Mouse (Mus musculus) frontal cortex, postnatal 10 days (tissue): ENCODE measurements around the gene Asic1.

Experiments
- DNase-seq, 2 experiments: peaks; one replicate each; pipeline ENCODE4 v3.0.0; 2022; ENCODE audit warnings: low spot score in 2 of 2, mixed read lengths in 1 of 2

The Asic1 gene

GRCm38 (mm10) chr15:99670154-99670821 is at the start of gene Asic1:
Gene Asic1, plus strand, starts transcription at chr15:99670368.
- DNase-seq = peak; percentile 63 to 70

DNA sequence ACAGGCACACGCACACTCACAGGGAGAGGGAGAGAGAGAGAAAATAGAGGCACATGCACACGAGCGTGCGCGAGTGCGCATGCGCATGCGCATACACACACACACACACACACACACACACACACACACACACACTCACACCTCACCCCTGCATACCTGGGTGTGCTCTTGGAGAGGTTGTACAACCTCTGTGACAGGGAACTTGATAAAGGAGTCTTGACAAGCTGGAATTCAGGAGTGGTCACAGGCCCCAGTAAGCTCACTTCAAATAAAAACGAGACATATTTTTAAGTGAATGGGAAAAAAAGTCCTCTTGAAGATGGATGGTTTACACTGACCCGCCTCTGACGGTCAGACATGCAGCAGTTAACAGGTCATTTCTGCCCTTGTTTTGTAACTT is 48.1 kb upstream of the Asic1 start:
- DNase-seq = no peak

DNA sequence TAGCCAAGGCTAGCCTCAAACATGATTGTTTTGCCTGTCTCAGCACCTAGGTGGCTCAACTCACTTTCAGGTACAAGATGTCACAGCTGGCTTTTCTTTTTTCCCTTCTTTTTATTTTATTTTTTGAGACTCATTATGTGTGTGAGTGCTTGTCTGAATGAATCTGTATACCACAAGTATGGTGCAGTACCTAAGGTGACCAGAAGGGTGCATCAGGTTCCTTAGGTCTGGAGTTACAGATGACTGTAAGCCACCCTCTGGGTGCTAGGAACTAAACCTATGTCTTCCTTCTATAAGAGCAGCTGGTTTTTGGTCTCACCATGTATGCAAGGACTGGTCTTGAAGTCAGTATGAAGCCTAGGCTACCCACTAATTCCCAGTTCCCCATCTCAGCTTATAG is 38.5 kb upstream of the Asic1 start:
- no peak for DNase-seq

DNA sequence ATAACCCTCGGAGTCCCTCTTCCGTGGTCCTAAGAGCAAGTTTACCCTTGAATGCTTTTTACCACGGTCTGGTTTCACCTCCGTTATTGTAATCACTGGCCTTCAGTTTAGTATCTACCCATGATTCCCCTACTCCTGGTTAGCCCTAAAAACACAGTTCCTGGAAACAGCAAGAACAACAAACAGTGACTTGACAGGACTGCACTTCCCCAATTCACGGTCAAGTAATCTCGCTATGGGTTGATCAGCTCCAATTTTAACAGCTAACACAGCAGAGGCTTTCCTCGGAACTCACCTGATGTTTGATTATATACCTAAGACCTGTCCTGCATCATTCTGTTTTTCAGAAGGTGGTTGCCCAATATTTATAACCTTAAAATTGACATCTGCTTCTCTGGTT is 35.5 kb upstream of the Asic1 start:
- no peak for DNase-seq

GRCm38 (mm10) chr15:99637405-99638123 is 32.6 kb upstream of the Asic1 start:
- no peak for DNase-seq

DNA sequence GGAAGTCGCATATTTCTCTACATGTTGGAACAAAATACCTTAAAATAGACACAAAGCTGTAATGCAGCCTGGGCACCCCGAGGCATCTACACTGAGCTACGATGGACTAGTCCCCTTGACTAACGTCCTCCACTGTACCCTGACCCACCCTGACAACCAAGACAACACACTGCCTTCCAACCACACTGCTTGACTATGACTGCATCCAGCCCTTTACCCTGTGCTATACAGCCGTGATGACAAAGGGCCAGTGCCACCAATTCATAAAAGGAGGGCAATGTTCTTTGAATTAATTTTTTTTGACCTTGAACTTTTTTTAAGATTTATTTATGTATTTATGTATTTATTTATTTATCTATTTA is 32.1 kb upstream of the Asic1 start:
- DNase-seq = no peak

GRCm38 (mm10) chr15:99642622-99643021 is 27.5 kb upstream of the Asic1 start:
- no peak for DNase-seq

DNA sequence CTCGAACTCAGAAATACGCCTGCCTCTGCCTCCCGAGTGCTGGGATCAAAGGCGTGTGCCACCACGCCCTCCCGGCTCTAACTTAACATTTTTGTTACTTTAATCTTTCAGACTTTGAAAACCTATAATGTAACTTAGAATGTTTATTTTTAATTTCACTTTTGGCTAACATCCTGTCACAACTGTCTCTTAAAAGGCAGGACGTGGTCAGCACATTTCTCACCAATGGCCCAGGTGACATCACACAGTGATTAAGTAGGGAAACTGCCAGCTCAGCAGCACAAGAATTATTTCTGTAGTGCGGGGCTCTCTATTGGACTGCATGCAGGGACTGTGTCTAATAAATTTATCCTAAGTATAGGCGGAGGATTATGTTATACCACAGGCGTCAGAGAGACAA is 26.3 kb upstream of the Asic1 start:
- no peak for DNase-seq

DNA sequence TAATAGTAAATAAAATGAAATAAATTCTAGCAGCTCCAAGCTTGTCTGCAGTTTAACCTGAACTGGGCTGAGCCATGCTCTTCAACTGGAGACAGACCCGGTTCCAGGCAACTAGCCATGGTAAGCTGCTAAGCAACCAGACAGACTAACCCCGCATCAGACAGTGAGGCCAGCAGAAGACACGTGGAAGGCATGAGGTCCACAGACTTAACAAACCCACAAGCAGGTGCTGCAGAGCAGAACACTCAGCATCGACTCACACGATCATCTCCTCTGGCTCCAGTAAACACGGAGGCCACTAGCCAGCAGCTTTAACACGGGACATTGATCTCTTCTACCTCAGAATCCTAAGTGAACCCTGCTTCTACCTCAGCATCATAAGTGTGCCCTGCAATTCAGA is 25.4 kb upstream of the Asic1 start:
- no peak for DNase-seq

- no peak for DNase-seq
These were observed 21.8 kb upstream of the Asic1 start for GRCm38 (mm10) chr15:99648326-99648725.

DNA sequence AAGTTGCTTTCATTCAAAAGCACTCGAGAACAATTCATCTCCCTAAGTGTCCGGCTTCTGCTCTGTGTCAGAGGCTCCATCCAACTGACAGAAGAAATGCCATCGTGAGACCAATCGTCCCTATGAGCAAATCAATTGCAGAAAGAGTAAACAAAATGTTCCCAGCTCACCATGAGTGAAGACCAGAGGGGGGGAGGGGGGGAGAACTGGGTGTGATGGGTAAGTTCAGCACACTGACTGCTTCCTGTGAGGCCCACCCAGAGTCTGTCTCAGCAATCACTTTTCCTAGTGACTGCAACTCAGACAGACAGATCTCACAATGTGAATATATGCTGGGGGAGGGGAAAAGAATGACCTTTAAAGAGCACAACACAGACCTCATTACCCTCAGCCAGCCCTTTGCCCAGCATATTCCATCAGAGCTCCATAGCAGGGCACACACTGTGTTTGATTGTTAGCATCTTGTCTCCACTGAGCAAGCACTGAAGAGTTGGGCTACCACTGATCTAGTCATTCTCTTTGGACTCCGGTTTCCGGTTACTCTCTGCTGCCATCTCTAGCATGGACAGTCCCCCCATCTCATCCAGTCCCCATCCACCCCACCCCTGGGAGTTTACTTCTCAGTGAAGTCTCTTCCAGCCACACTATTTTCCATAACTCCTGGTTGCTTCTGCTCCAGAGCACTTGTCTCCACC is 21.0 kb upstream of the Asic1 start:
- DNase-seq = no peak

DNA sequence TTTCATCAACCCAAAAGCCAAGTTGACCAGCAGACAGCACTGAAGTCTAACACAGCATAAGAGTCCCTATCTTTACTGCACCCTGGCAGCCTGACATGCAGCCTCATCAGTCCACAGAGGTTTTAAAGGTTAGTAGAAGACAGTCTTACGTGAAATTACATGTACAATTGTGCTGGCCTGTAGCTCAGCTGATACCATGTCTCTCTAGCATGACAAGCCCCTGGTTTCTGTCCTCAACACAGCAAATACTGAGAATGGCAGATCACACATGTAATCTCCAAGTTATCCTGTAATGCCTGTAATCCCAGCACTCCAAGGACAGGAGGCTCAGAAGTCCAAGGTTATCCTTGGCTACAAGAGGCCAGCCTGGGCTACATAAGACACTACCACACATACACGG is 19.9 kb upstream of the Asic1 start:
- no peak for DNase-seq

- DNase-seq = peak; percentile 94 to 95
These were observed 18.9 kb upstream of the Asic1 start, which contains the start of gene Racgap1 for GRCm38 (mm10) chr15:99651163-99651872. Gene Racgap1, minus strand, starts transcription at chr15:99651656.

DNA sequence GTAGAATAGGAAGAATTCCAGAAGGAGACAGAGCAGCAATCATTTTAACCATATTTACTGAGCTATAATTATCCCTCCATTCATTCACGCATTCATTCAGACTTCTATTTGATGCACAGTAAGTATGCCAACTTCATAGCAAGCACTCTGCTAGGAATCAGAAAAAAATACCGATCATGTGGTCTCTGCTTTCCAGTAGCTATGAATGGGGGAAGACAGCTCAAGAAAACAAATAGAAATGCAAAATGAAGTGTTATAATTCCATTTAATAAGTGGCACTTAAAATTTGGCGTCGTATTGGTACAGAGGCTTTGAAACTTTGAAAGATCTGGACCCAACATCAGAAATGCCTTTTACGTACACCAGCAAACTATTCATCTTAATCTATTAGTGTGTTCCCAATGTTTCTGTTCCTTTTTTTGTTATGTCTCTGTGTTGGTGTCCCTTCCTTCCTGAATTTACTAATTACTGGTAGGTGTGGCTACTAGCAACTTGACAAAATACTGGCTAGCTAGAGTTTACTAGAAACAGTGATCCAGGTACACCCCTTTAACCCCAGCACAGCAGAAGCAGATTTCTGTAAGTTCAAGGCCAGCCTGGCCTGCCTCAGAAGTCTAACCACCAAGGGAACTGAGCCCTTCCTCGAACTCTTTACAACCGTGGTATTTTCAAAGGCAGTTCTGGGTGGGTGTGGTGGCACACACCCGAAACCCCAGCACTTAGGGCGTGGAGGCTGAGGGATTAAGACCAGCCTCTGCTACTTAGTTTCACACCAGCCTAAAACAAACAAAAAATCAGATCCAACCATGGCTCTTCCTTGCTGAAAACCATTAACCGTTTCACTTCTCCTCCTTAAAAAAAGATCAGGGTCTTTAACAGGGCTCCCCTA is 17.9 kb upstream of the Asic1 start:
- DNase-seq = no peak

DNA sequence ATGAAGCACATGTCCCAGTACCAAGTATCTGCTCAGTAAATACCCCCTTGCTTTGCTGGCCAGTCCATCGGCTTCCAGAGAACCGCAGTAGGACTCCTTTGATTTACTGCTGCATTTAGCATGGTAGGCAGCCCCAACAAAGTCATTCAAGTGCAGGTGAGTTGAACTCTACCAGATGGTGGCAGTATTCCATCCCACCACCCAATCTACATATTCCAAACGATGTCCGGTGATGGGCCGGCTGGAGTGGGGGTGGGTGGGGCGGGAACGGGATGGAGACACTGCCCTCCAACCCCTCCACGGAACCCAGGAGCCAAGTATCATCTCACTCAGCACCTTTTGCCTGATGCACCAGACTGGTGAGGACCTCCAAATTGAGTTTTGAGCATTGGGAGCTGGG is 16.9 kb upstream of the Asic1 start:
- DNase-seq = no peak

GRCm38 (mm10) chr15:99653876-99654275 is 16.3 kb upstream of the Asic1 start:
- DNase-seq = no peak

DNA sequence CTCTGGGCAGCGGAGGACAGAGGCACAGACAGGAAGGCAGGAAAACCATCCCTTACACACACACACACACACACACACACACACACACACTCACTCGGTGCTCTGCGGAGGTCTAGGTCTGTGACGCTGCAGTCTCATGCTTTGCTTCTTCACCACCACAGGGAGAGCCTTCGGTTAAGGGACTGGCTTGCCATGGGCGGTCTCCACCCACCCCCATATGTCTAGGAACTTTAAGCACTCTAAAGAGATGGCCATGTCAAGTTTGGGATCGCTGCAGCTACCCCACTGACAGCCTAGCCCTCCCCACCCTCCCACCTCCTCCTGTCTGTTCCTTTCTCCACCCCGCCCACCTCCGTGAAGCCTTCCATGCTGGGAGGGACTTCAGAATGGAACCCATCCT is 14.2 kb upstream of the Asic1 start:
- DNase-seq = no peak

- no peak for DNase-seq
These were observed 11.7 kb upstream of the Asic1 start for GRCm38 (mm10) chr15:99658437-99658836.

DNA sequence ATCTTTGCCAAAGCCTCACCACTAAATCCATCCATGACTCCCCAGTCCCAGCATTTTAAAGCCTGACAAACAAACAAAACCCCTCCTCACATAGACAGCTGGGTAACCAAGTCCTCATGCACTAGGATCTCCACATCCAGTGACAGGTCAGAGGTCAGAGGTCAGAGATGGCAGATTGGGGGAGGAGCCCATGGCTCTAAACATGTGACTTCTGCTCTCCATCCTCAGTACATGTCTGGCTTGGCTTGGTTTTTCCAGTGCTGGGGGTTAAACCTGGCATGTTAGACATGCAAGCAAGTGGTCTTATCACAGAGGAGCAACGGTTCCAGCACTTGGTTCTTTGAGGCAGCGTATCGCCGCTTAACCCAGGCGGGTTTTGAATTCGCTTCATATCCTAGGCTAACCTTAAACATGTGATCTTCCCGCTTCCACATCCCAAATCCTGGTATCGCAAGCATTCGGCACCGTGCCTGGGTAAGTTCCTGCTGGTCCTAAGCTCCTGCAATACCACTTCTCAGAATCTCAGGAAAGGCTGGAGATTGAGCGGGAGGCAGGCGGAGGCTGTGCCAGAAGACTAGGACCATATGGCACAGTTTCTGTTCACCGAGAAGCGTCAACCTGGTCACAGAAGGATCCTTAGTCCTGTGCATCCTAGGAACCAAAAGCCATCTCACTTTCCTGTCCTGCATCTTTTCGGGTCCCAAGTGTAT is 8.9 kb upstream of the Asic1 start:
- DNase-seq = no peak

- DNase-seq = no peak
These were observed 7.8 kb upstream of the Asic1 start for GRCm38 (mm10) chr15:99662371-99662770.
